Mouse (Mus musculus) liver, embryonic 14.5 days (tissue): ENCODE results near the gene Olfr692.

Experiments
- CTCF ChIP-seq: IDR thresholded peaks from 2 replicates; pipeline ENCODE4 v1.5.1; 2016; ENCODE audit warnings: antibody characterized with exemption, low read depth, control low read depth
- EP300 ChIP-seq: IDR thresholded peaks from 2 replicates; pipeline ENCODE4 v1.6.1; 2016; ENCODE audit warnings: antibody characterized with exemption, low read depth

DNA sequence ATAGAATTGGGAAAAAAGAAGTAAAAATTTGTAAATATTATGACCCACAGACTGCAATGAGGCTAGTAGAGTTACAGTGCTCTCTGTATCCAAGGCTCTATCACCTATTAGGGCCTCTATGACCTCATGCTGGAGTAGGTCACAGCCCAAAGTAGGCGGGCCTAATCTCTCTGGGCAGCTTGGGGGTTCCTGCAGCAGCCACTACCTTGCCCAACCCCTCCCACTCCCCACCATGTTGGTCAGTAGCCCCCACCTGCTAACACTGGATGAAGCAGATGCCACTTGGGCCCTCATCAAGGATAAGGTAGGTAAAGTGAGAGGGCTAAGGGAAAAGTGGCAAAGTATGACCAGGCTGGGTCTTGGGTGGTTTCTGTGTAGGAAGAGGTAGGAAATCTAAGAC, 6.8 kb downstream of the Olfr692 start, which contains the start of gene Gm5901:
- no peak for TF ChIP-seq CTCF
- no peak for TF ChIP-seq EP300
